Mouse (Mus musculus): ENCODE measurements around the gene Idh2. TPM values are rescaled to one million over a fixed set of nuclear protein-coding genes. Genes with fewer than 3 reads are reported as not detected.

Gene Idh2
- polyA plus RNA-seq, 1 experiment from 2014 or later = 546 TPM

DNA sequence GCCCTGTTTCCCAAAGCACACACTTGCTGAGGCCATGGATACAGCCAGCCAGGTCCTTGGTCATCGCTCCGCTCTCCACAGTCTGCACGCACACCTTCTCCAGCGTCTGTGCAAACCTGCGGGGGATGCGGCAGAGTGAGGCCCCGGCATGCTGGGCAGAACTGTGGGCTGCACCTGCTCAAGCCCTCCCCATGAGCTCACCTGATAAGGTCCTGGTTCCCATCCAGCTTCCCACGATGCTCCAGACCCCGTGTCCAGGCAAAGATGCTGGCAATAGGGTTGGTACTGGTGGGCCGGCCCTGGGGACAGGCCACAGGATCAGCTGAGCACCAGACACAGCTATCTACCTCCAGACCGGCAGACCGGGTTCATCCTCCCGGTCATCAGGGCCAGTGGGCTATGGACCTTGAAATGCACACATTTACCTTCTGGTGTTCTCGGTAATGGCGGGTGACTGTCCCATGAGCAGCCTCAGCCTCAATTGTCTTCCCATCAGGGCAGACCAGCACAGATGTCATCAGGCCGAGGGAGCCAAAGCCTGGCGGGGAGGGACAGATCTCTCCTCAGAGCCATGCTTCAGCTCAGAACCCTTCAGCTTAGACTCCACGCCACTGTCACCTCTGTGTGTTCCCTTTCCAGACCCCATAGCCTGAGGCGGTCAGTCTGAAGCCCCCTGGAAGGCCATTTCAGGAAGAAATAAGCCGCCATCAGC is 19.4 kb downstream of the Idh2 start:
- WGBS = 91% methylated on average over 20 of the region's 20 CpGs
- ATAC-seq (ENCODE audit: insufficient number of reproducible peaks, low FRiP score, low TSS enrichment, low read depth) = no peak
- no peaks in the 10 kb centered on the region for H3K9me3 ChIP-seq
- H3K9ac ChIP-seq = no peak overlapping the region
- no peaks in the 10 kb centered on the region for H3K27me3 ChIP-seq
- H3K36me3 ChIP-seq = peaks cover 95% of the 10 kb centered on the region
- no peak overlapping the region for H3K4me3 ChIP-seq
- H3K4me2 ChIP-seq = no peak overlapping the region
- no peak overlapping the region for H3K27ac ChIP-seq
- peaks cover 14% of the 10 kb centered on the region for H3K4me1 ChIP-seq

DNA sequence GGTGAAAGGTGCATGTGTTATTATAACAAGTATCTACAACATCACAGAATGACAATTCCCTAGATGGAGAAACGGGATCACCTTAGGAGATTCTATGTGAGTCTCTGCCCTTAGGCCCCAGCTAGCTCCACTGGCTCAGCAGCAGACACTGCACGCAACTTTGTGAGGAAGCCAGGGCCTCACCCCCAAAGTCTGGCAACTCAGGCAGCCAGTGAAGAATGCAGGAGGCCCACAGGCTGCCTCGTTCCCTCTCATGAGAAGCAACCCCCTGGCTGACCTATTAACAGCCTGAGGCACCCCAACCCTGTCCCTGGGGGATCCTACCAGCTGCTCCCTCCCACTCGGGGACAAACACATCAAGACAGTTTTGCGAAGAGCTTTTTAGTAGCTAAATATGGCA is 20.7 kb downstream of the Idh2 start:
- 70% methylated on average over 5 of the region's 5 CpGs for WGBS
- Histone ChIP-seq H3K27me3 (no peaks in the 10 kb centered on the region), H3K4me3 (no peak overlapping the region), H3K36me3 (peaks cover 95% of the 10 kb centered on the region), H3K4me2 (no peak overlapping the region), H3K9ac (no peak overlapping the region), H3K4me1 (peaks cover 14% of the 10 kb centered on the region), H3K27ac (no peak overlapping the region), H3K9me3 (no peaks in the 10 kb centered on the region)
- ATAC-seq (ENCODE audit: insufficient number of reproducible peaks, low FRiP score, low TSS enrichment, low read depth) = no peak

- 68% methylated on average over 9 of the region's 9 CpGs for WGBS
- H3K27me3 ChIP-seq = no peaks in the 10 kb centered on the region
- ATAC-seq (ENCODE audit: insufficient number of reproducible peaks, low FRiP score, low TSS enrichment, low read depth) = no peak
Observed at GRCm38 (mm10) chr7:80092351-80093046, 22.7 kb downstream of the Idh2 start.

GRCm38 (mm10) chr7:80091866-80092210 is 23.4 kb downstream of the Idh2 start:
- Histone ChIP-seq H3K9ac (no peak overlapping the region), H3K4me2 (no peak overlapping the region), H3K9me3 (no peaks in the 10 kb centered on the region), H3K27ac (peak overlapping the region; percentile 19; the same call in 1 of the 2 replicates), H3K36me3 (peaks cover 92% of the 10 kb centered on the region), H3K4me1 (peaks cover 14% of the 10 kb centered on the region), H3K4me3 (no peak overlapping the region), H3K27me3 (no peaks in the 10 kb centered on the region)
- no peak for ATAC-seq (ENCODE audit: insufficient number of reproducible peaks, low FRiP score, low TSS enrichment, low read depth)
- 66% methylated on average over 4 of the region's 4 CpGs for WGBS

More at GRCm38 (mm10) chr7:80092351-80093046, 22.7 kb downstream of the Idh2 start:
- Histone ChIP-seq H3K9me3 (no peaks in the 10 kb centered on the region), H3K36me3 (peaks cover 92% of the 10 kb centered on the region), H3K27ac (peak overlapping the region; percentile 19; the same call in 1 of the 2 replicates), H3K4me1 (peaks cover 14% of the 10 kb centered on the region), H3K9ac (no peak overlapping the region), H3K4me2 (no peak overlapping the region), H3K4me3 (no peak overlapping the region)

DNA sequence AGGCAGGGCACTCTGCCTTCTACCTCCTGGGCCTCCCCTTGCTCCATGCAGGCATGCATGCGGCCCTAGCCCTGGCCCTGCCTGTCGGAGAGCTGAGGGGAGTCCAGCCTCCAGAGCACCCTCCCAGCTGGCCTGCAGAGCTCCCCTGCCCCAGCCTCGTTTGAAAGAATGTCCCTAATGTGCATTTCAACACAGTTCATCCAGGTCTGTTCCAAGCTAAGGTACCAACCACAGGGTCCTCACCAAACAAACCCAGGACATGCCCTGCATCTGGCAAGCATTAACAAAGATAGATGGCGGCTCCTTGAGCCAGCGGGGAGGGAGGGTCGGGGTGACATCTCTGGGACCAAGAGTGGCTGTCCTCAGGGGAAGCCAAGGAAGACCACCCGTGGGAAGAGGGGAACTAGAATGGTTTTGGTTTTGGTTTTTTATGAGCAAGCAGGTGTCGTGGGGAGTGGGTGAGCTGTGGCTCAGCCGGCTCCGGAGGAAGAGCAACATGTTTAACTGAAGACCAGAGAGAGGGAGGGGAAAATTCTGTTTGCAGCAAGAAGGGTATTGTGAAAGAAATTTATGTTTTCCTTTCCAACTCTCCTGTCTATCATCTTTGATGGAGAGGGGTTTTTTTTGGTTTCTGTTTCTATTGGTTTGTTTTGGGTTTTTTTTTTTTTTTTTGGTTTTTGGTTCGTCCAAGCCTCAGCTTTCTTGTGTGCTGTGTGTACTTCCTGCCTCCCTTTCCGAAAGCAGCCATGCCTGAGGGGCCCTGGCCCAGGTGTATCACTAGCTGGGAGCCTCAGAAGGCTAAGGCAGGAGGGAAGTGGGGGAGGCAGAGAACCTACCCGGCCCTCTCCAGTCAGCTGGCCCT is 24.0 kb downstream of the Idh2 start:
- Histone ChIP-seq H3K36me3 (peaks cover 92% of the 10 kb centered on the region), H3K27me3 (no peaks in the 10 kb centered on the region), H3K9me3 (no peaks in the 10 kb centered on the region), H3K27ac (no peak overlapping the region), H3K4me3 (no peak overlapping the region), H3K4me1 (peaks cover 14% of the 10 kb centered on the region), H3K9ac (no peak overlapping the region), H3K4me2 (no peak overlapping the region)
- WGBS = 59% methylated on average over 13 of the region's 13 CpGs
- no peak for ATAC-seq (ENCODE audit: insufficient number of reproducible peaks, low FRiP score, low TSS enrichment, low read depth)

GRCm38 (mm10) chr7:80090191-80091003 is 24.8 kb downstream of the Idh2 start:
- peaks cover 16% of the 10 kb centered on the region for H3K4me1 ChIP-seq
- 88% methylated on average over 18 of the region's 18 CpGs for WGBS
- ATAC-seq (ENCODE audit: insufficient number of reproducible peaks, low FRiP score, low TSS enrichment, low read depth) = no peak

GRCm38 (mm10) chr7:80088191-80088590 is 27.0 kb downstream of the Idh2 start:
- H3K9me3 ChIP-seq = no peaks in the 10 kb centered on the region
- WGBS = 79% methylated on average over 9 of the region's 9 CpGs
- peaks cover 16% of the 10 kb centered on the region; the same call in 1 of the 2 replicates for H3K4me1 ChIP-seq
- no peak overlapping the region for H3K4me2 ChIP-seq
- H3K4me3 ChIP-seq = no peak overlapping the region
- peaks cover 80% of the 10 kb centered on the region for H3K36me3 ChIP-seq
- H3K9ac ChIP-seq = no peak overlapping the region
- no peaks in the 10 kb centered on the region for H3K27me3 ChIP-seq
- no peak for ATAC-seq (ENCODE audit: insufficient number of reproducible peaks, low FRiP score, low TSS enrichment, low read depth)
- H3K27ac ChIP-seq = no peak overlapping the region

More at GRCm38 (mm10) chr7:80090191-80091003, 24.8 kb downstream of the Idh2 start:
- Histone ChIP-seq H3K4me2 (no peak overlapping the region), H3K27me3 (no peaks in the 10 kb centered on the region), H3K9me3 (no peaks in the 10 kb centered on the region), H3K27ac (no peak overlapping the region), H3K4me3 (no peak overlapping the region), H3K36me3 (peaks cover 92% of the 10 kb centered on the region), H3K9ac (no peak overlapping the region)

DNA sequence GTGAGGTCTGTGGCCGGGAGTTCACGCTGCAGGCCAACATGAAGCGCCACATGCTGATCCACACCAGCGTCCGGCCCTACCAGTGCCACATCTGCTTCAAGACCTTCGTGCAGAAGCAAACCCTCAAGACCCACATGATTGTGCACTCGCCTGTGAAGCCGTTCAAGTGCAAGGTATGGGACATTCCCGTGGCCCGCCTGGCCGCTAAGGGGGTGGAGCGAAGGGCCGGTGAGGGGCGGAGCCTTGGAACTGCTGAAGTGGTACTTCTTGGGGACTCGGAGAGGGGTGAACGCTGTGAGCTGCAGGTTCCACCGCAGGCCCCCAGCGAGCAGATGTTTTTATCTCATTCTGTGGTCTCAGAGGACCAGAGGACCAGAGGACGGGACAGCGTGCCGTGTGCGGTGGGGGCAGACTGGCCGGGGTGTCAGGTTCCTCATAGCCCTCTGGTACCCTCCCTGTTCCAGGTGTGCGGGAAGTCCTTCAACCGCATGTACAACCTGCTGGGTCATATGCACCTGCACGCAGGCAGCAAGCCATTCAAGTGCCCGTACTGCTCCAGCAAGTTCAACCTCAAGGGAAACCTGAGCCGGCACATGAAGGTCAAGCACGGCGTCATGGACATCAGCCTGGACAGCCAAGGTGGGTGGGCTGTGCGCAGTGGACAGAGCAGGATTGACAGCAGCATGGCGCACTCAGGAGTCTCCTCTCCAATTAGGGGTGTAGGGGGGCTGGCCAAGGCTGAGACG is 29.0 kb downstream of the Idh2 start:
- ATAC-seq (ENCODE audit: insufficient number of reproducible peaks, low FRiP score, low TSS enrichment, low read depth) = no peak
- H3K4me3 ChIP-seq = no peak overlapping the region
- WGBS = 81% methylated on average over 33 of the region's 33 CpGs

GRCm38 (mm10) chr7:80084484-80084931 is 30.7 kb downstream of the Idh2 start:
- Histone ChIP-seq H3K27ac (no peak overlapping the region), H3K4me3 (no peak overlapping the region), H3K27me3 (no peaks in the 10 kb centered on the region), H3K36me3 (peaks cover 70% of the 10 kb centered on the region), H3K9me3 (no peaks in the 10 kb centered on the region), H3K9ac (no peak overlapping the region), H3K4me1 (0 out of 2 replicates have a peak, but pooled peaks cover 4% of the 10 kb centered on the region), H3K4me2 (no peak overlapping the region)
- ATAC-seq (ENCODE audit: insufficient number of reproducible peaks, low FRiP score, low TSS enrichment, low read depth) = no peak; the same call in 1 of the 2 replicates
- 57% methylated on average over 7 of the region's 7 CpGs for WGBS

More for the DNA sequence above, 29.0 kb downstream of the Idh2 start:
- Histone ChIP-seq H3K36me3 (peaks cover 81% of the 10 kb centered on the region), H3K27me3 (no peaks in the 10 kb centered on the region), H3K4me1 (0 out of 2 replicates have a peak, but pooled peaks cover 4% of the 10 kb centered on the region), H3K4me2 (no peak overlapping the region), H3K27ac (0 out of 2 replicates have a peak overlapping the region, but pooled peaks have one; percentile 22), H3K9me3 (no peaks in the 10 kb centered on the region), H3K9ac (no peak overlapping the region)

DNA sequence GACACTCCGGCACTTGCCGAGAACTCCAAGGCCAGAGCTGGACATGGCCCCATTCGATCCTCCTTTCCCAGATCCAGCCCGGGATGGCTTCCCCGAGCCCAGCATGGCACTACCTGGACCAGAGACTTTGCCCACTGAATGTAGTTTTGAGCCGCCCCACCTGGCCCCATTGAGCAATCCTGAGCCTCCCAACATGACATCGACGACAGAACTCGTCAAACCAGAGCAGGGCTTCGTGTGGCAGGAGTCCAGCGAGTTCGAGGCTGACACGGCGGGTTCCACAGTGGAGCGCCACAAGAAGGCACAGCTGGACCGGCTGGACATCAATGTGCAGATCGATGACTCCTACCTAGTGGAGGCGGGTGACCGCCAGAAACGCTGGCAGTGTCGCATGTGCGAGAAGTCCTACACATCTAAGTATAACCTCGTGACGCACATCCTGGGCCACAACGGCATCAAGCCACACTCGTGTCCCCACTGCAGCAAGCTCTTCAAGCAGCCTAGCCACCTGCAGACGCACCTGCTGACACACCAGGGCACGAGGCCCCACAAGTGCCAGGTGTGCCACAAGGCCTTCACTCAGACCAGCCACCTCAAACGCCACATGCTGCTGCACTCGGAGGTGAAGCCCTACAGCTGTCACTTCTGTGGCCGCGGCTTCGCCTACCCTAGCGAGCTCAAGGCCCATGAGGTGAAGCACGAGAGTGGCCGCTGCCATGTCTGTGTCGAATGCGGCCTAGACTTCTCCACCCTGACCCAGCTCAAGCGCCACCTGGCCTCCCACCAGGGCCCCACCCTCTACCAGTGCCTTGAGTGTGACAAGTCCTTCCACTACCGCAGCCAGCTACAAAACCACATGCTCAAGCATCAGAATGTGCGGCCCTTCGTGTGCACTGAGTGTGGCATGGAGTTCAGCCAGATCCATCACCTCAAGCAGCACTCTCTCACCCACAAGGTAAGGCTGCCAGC is 33.3 kb downstream of the Idh2 start:
- no peak overlapping the region for H3K27ac ChIP-seq
- no peak overlapping the region for H3K4me3 ChIP-seq
- no peaks in the 10 kb centered on the region for H3K9me3 ChIP-seq
- H3K4me1 ChIP-seq = peaks cover 22% of the 10 kb centered on the region
- no peak overlapping the region for H3K9ac ChIP-seq
- peaks cover 46% of the 10 kb centered on the region for H3K36me3 ChIP-seq
- H3K4me2 ChIP-seq = no peak overlapping the region
- H3K27me3 ChIP-seq = no peaks in the 10 kb centered on the region
- ATAC-seq (ENCODE audit: insufficient number of reproducible peaks, low FRiP score, low TSS enrichment, low read depth) = no peak
- WGBS = 91% methylated on average over 42 of the region's 42 CpGs

All from limb, embryonic 15.5 days (tissue).